Mouse (Mus musculus) layer of hippocampus, postnatal 25 days (tissue): ENCODE measurements at regions not wholly inside any gene's neighbourhood (a gene's known extent, or its start where the extent isn't known, plus 50 kb on each side); places are given as distances from the start of the nearest gene placed in this dataset.

Source experiments
- DNase-seq, 2 experiments: peaks; one replicate each; pipeline ENCODE4 v3.0.0; 2022; ENCODE audit warnings: mixed read lengths in 2 of 2, low spot score in 1 of 2; ENCODE audit errors: extremely low spot score in 1 of 2

- no peak for DNase-seq
Measured at GRCm38 (mm10) chr14:37298631-37299030, 163.6 kb upstream of the Ghitm start.

- DNase-seq: no peak
Measured at GRCm38 (mm10) chr14:37296531-37296930, 161.5 kb upstream of the Ghitm start.

- DNase-seq: no peak
Measured at GRCm38 (mm10) chr14:37292084-37292860, 157.2 kb upstream of the Ghitm start.

- DNase-seq: no peak
Measured at GRCm38 (mm10) chr14:37284391-37284790, 149.3 kb upstream of the Ghitm start.

GRCm38 (mm10) chr14:37279356-37279755 lies 144.3 kb upstream of the Ghitm start:
- no peak for DNase-seq

GRCm38 (mm10) chr14:37276728-37277695 lies 141.9 kb upstream of the Ghitm start:
- DNase-seq: peak in 1 of 2 experiments; percentile 37

GRCm38 (mm10) chr14:37272063-37272462 lies 137.0 kb upstream of the Ghitm start:
- DNase-seq: no peak

- DNase-seq: no peak
Measured at GRCm38 (mm10) chr14:37271015-37271933, 136.2 kb upstream of the Ghitm start.

- no peak for DNase-seq
Measured at GRCm38 (mm10) chr14:37269920-37270319, 134.8 kb upstream of the Ghitm start.

- DNase-seq: peak; percentile 28 to 61
Measured at GRCm38 (mm10) chr14:37238632-37239032, 103.6 kb upstream of the Ghitm start.

GRCm38 (mm10) chr14:37237191-37237590 lies 102.1 kb upstream of the Ghitm start:
- no peak for DNase-seq

GRCm38 (mm10) chr14:37208256-37208655 lies 73.2 kb upstream of the Ghitm start:
- no peak for DNase-seq

GRCm38 (mm10) chr14:37189795-37190194 lies 54.7 kb upstream of the Ghitm start:
- DNase-seq: no peak
